Mouse (Mus musculus): ENCODE measurements around the gene Vmn1r118.
"Not testable (repeated sequence)": the region's sequence is repeated elsewhere in the genome, so short reads cannot be mapped to it uniquely, and the experiment has no call there.

Gene Vmn1r118

GRCm38 (mm10) chr7:20912247-20912646, at the start of gene Vmn1r118:
Vmn1r118 (minus strand) TSS chr7:20912347.
- DNase-seq: not testable (repeated sequence)

GRCm38 (mm10) chr7:20884021-20884420, 28.1 kb downstream of the Vmn1r118 start, which contains the start of gene Vmn1r117:
Vmn1r117 (minus strand) TSS chr7:20884121.
- DNase-seq: not testable (repeated sequence)

GRCm38 (mm10) chr7:20871956-20872355, 40.2 kb downstream of the Vmn1r118 start, which contains the start of gene Vmn1r116:
Vmn1r116 (plus strand) TSS chr7:20872256.
- not testable (repeated sequence) for DNase-seq
